Mouse (Mus musculus) stomach, postnatal 0 days (tissue): Measurements from ENCODE around the gene Ifitm10.

Experiments used
- CTCF ChIP-seq: IDR thresholded peaks from 2 replicates; pipeline ENCODE4 v1.5.1; 2016; ENCODE audit warnings: antibody characterized with exemption, low read depth, mild to moderate bottlenecking, moderate library complexity
- EP300 ChIP-seq: optimal IDR thresholded peaks from 2 replicates; pipeline ENCODE3; 2016; ENCODE audit warnings: antibody characterized with exemption

GRCm38 (mm10) chr7:142400112-142400749 is 26.7 kb upstream of the Ifitm10 start:
- TF ChIP-seq CTCF (no peak), EP300 (no peak)
